Mouse (Mus musculus): Measurements from ENCODE around the gene Il13. TPM values are rescaled to one million over a fixed set of nuclear protein-coding genes. Genes with fewer than 3 reads are reported as not detected.

Il13 gene
- polyA plus RNA-seq (2015; fragmentation: Illumina TruSeq; extraction: RNeasy Lipid Tissue Mini Kit (QIAGEN cat#74804); ENCODE audit: low read depth, low replicate concordance), result not detected

GRCm38 (mm10) chr11:53634556-53634955 lies at the start of gene Il13:
Gene Il13 (minus strand): TSS chr11:53634702.

GRCm38 (mm10) chr11:53618619-53619198 lies 15.8 kb downstream of the Il13 start, which contains the start of gene Il4:
Gene Il4 (minus strand): TSS chr11:53618669.

Other genes with a start within 250 kb of the Il13 start
- gene Leap2, start 211.5 kb downstream of the Il13 start, polyA plus RNA-seq (2015; fragmentation: Illumina TruSeq; extraction: RNeasy Lipid Tissue Mini Kit (QIAGEN cat#74804); ENCODE audit: low read depth, low replicate concordance), result not detected
- 494 TPM for gene Uqcrq, start 203.9 kb downstream of the Il13 start, polyA plus RNA-seq (2015; fragmentation: Illumina TruSeq; extraction: RNeasy Lipid Tissue Mini Kit (QIAGEN cat#74804); ENCODE audit: low read depth, low replicate concordance)
- gene Gdf9, start 203.7 kb downstream of the Il13 start, polyA plus RNA-seq (2015; fragmentation: Illumina TruSeq; extraction: RNeasy Lipid Tissue Mini Kit (QIAGEN cat#74804); ENCODE audit: low read depth, low replicate concordance), result 1.9 TPM
- gene Gm10447, start 177.6 kb downstream of the Il13 start, polyA plus RNA-seq (2015; fragmentation: Illumina TruSeq; extraction: RNeasy Lipid Tissue Mini Kit (QIAGEN cat#74804); ENCODE audit: low read depth, low replicate concordance), result not detected
- 4.6 TPM for gene Shroom1, start 177.5 kb downstream of the Il13 start, polyA plus RNA-seq (2015; fragmentation: Illumina TruSeq; extraction: RNeasy Lipid Tissue Mini Kit (QIAGEN cat#74804); ENCODE audit: low read depth, low replicate concordance)
- gene Gm9837, start 164.2 kb downstream of the Il13 start, polyA plus RNA-seq (2015; fragmentation: Illumina TruSeq; extraction: RNeasy Lipid Tissue Mini Kit (QIAGEN cat#74804); ENCODE audit: low read depth, low replicate concordance), result not detected
- 0.54 TPM for gene Gm9945, start 154.5 kb downstream of the Il13 start, polyA plus RNA-seq (2015; fragmentation: Illumina TruSeq; extraction: RNeasy Lipid Tissue Mini Kit (QIAGEN cat#74804); ENCODE audit: low read depth, low replicate concordance)
- 42.6 TPM for gene Sowaha, start 154.4 kb downstream of the Il13 start, polyA plus RNA-seq (2015; fragmentation: Illumina TruSeq; extraction: RNeasy Lipid Tissue Mini Kit (QIAGEN cat#74804); ENCODE audit: low read depth, low replicate concordance)
- 294 TPM for gene Sept8, start 115.4 kb downstream of the Il13 start, polyA plus RNA-seq (2015; fragmentation: Illumina TruSeq; extraction: RNeasy Lipid Tissue Mini Kit (QIAGEN cat#74804); ENCODE audit: low read depth, low replicate concordance)
- 96.0 TPM for gene Kif3a, start 67.3 kb downstream of the Il13 start, polyA plus RNA-seq (2015; fragmentation: Illumina TruSeq; extraction: RNeasy Lipid Tissue Mini Kit (QIAGEN cat#74804); ENCODE audit: low read depth, low replicate concordance)
- gene Il4, start 16.0 kb downstream of the Il13 start, polyA plus RNA-seq (2015; fragmentation: Illumina TruSeq; extraction: RNeasy Lipid Tissue Mini Kit (QIAGEN cat#74804); ENCODE audit: low read depth, low replicate concordance), result not detected
- gene Rad50, start 72.6 kb upstream of the Il13 start, polyA plus RNA-seq (2015; fragmentation: Illumina TruSeq; extraction: RNeasy Lipid Tissue Mini Kit (QIAGEN cat#74804); ENCODE audit: low read depth, low replicate concordance), result 6.5 TPM
- not detected for gene Il5, start 86.1 kb upstream of the Il13 start, polyA plus RNA-seq (2015; fragmentation: Illumina TruSeq; extraction: RNeasy Lipid Tissue Mini Kit (QIAGEN cat#74804); ENCODE audit: low read depth, low replicate concordance)
- 7.9 TPM for gene Irf1, start 135.3 kb upstream of the Il13 start, polyA plus RNA-seq (2015; fragmentation: Illumina TruSeq; extraction: RNeasy Lipid Tissue Mini Kit (QIAGEN cat#74804); ENCODE audit: low read depth, low replicate concordance)
- 0.92 TPM for gene Gm17334, start 138.5 kb upstream of the Il13 start, polyA plus RNA-seq (2015; fragmentation: Illumina TruSeq; extraction: RNeasy Lipid Tissue Mini Kit (QIAGEN cat#74804); ENCODE audit: low read depth, low replicate concordance)
- 2.8 TPM for gene Gm12216, start 224.6 kb upstream of the Il13 start, polyA plus RNA-seq (2015; fragmentation: Illumina TruSeq; extraction: RNeasy Lipid Tissue Mini Kit (QIAGEN cat#74804); ENCODE audit: low read depth, low replicate concordance)